Mouse (Mus musculus) forebrain, embryonic 11.5 days (tissue): Measurements from ENCODE around the gene Car6. TPM values are rescaled to one million over a fixed set of nuclear protein-coding genes. Genes with fewer than 3 reads are reported as not detected.

Source experiments
- ATAC-seq: fragments of 200-750 bp; cut with Nextera tagmentation; replicated peaks from 2 replicates; pipeline ENCODE4 v1.8.0; 2017; ENCODE audit warnings: moderate TSS enrichment; ENCODE audit not compliant: low FRiP score
- DNase-seq: peaks from one replicate; pipeline ENCODE4 v3.0.0-alpha.2; 2017; ENCODE audit warnings: low spot score
- H3K27ac ChIP-seq: fragments of 300-500 bp; sonication (generic); 2 replicates; pipeline ENCODE4 v1.5.1; 2014; ENCODE audit warnings: low read depth, low read length
- H3K27me3 ChIP-seq: fragments of 300-500 bp; sonication (generic); 2 replicates; pipeline ENCODE4 v1.6.1; 2014; ENCODE audit warnings: mild to moderate bottlenecking, low read length, mixed read lengths; ENCODE audit not compliant: control insufficient read depth, insufficient read depth
- H3K36me3 ChIP-seq: fragments of 300-500 bp; sonication (generic); 2 replicates; pipeline ENCODE4 v1.6.1; 2014; ENCODE audit warnings: mild to moderate bottlenecking, low read length, moderate library complexity, mixed read lengths; ENCODE audit not compliant: control insufficient read depth, insufficient read depth
- H3K4me1 ChIP-seq: fragments of 300-500 bp; sonication (generic); replicated peaks from 2 replicates; pipeline ENCODE4 v1.6.1; 2014; ENCODE audit warnings: low read length, mixed read lengths; ENCODE audit not compliant: control insufficient read depth, insufficient read depth
- H3K4me2 ChIP-seq: fragments of 300-500 bp; sonication (generic); 2 replicates; pipeline ENCODE4 v1.6.1; 2014; ENCODE audit warnings: low read depth, mild to moderate bottlenecking, low read length, moderate library complexity, mixed read lengths; ENCODE audit not compliant: severe bottlenecking
- H3K4me3 ChIP-seq: fragments of 300-500 bp; sonication (generic); 2 replicates; pipeline ENCODE4 v1.5.1; 2014; ENCODE audit warnings: low read depth, low read length
- H3K9ac ChIP-seq: fragments of 300-500 bp; sonication (generic); 2 replicates; pipeline ENCODE4 v1.6.1; 2014; ENCODE audit warnings: low read length
- H3K9me3 ChIP-seq: fragments of 300-500 bp; sonication (generic); 2 replicates; pipeline ENCODE4 v1.6.1; 2016; ENCODE audit warnings: low read length, mixed read lengths; ENCODE audit not compliant: control insufficient read depth
- WGBS: fragments of 180-500 bp; shearing (Covaris S2); extraction: QIAGEN DNeasy Blood & Tissue Kit; methylation state at CpG from one replicate; pipeline ENCODE4 v1.1.7; 2014; 5-methylcytosine and 5-hydroxymethylcytosine counted together
- polyA plus RNA-seq: library from polyadenylated mRNA; unstranded; fragments of >200 nt; fragmentation: Nextera tagmentation; extraction: Ambion mirVana; gene quantifications from 2 replicates; pipeline ENCODE4 v1.2.1, GENCODE M21; 2014

The Car6 gene
- not detected in 2 replicates for polyA plus RNA-seq

DNA sequence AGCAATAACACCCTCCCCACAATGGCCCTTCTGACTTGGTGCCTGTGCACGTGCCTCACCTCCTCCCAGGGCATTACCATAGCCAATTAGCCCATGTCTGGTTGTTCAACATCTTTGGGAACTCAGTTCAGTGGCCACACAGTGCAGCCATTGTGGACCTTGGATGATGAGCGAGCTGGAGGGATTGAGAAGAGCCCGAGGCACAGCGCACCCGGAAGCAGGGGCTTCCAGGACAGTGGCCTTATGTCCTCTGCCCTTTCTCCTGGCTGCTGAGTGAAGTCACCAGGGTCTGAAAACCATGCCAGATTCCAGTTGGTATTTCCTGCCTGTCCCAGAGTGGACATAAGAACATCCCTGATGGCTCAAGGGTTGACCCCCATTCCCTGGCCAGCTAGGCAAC, at the start of gene Car6:
Car6 (minus strand) TSS at position 101 of the 400 bp plus-strand sequence.
- Histone ChIP-seq H3K4me1 (no peaks in the 10 kb centered on the region), H3K9ac (no peak within 1 kb of the TSS), H3K9me3 (no peaks in the 10 kb centered on the region), H3K4me2 (no peak within 1 kb of the TSS), H3K27ac (no peak within 1 kb of the TSS), H3K4me3 (no peak within 1 kb of the TSS), H3K36me3 (no peaks in the 10 kb centered on the region), H3K27me3 (no peaks in the 10 kb centered on the region)
- no peak for DNase-seq
- no peak for ATAC-seq
- 69% methylated on average over 5 of the region's 5 CpGs for WGBS

DNA sequence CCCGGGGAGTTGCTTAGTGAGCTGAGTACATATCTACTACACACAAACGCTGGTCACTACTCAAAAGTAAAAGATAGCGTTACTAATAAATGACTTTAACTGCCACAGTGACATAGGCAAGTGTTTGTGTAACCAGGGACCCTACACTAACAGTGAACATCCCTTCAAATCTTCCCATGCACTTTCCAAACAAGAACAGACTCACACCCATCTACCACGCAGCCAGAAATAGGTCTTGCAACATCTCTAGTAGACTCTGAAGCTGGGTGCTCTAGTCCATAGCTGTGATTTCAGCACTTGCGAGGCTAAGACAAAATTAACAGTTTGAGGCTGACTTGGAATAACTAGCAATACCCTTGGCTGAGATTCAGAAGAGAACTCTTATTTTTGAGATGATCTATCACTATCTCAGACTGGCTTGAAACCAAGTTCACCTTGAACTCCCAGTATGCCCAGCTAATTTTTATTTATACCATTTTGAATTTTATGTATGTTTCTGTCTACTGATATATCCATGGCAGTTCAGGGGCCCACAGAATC, 48.7 kb upstream of the Car6 start:
- Histone ChIP-seq H3K36me3 (peaks cover 18% of the 10 kb centered on the region), H3K27me3 (no peaks in the 10 kb centered on the region), H3K27ac (no peak overlapping the region), H3K4me3 (no peak overlapping the region), H3K9me3 (no peaks in the 10 kb centered on the region), H3K9ac (no peak overlapping the region), H3K4me2 (no peak overlapping the region), H3K4me1 (0 out of 2 replicates have a peak, but pooled peaks cover 2% of the 10 kb centered on the region)
- no peak for ATAC-seq
- 79% methylated on average over 5 of the region's 5 CpGs for WGBS
- DNase-seq, result no peak

DNA sequence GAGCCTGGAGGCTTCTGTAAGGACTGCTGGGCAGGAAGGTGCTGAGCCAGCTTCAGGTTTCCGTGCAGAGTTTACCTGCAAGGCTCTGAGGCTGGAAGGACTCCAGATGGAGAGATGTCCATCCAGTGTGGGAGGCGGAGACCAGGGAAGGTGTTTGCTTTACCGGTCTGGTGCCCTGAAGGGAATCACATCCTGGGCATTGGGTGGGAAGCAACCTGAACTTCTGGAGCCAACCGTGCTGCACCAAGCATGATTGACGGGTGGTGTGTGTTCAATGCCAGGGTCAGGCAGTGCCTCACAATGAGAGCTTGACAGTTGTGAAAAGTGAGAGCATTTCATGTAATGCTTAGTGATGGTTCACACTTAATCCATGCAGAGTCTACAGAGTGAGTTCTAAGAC, 47.8 kb upstream of the Car6 start:
- 0 out of 2 replicates have a peak, but pooled peaks cover 2% of the 10 kb centered on the region for H3K4me1 ChIP-seq
- no peak overlapping the region for H3K9ac ChIP-seq
- H3K27ac ChIP-seq, result no peak overlapping the region
- no peak overlapping the region for H3K4me2 ChIP-seq
- H3K27me3 ChIP-seq, result no peaks in the 10 kb centered on the region
- DNase-seq (no peak), ATAC-seq (no peak)
- no peaks in the 10 kb centered on the region for H3K9me3 ChIP-seq
- H3K36me3 ChIP-seq, result peaks cover 24% of the 10 kb centered on the region
- 82% methylated on average over 5 of the region's 5 CpGs for WGBS
- no peak overlapping the region for H3K4me3 ChIP-seq

DNA sequence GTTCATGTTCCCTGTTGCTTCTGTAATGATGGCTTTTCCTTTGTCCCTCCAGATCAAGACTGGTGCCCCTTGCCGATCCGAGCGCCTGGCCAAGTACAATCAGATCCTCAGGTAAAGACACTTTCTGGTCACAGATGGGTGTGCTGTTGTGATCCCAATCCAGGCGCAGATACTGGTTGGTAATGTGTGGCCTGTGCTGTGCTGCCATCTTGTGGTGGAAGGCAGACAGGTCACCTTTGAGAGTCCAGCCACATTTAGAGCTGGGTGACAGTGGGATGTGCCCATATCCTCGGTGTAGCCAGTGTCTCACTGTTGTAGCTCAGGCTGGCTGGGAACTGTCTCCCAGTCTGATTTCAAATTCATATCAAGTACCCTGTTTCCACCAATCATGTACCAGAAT, 46.9 kb upstream of the Car6 start:
- DNase-seq, result peak; percentile 79

DNA sequence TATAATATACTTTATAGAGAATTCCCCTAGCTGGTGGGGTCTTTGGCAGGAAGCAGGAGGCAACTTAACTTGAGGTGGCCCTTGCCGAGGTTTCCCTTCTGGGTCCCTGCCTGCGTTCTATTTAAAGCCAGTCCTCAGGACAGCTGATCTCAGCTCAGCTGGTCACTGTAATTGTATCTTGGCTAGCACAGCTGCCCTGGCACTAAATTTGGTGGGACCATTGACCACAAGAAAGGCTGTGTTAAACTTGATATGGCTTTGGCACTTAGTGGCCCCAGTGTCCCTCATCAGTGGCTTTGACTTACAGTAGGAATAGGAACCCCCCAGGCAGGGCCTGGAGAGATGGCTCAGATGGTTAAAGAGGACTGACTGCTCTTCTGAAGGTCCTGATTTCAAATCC, 44.7 kb upstream of the Car6 start:
- no peak overlapping the region for H3K4me3 ChIP-seq
- no peak overlapping the region for H3K27ac ChIP-seq
- H3K4me1 ChIP-seq, result no peaks in the 10 kb centered on the region; the same call in 1 of the 2 replicates
- no peaks in the 10 kb centered on the region for H3K27me3 ChIP-seq
- WGBS, result 74% methylated on average over 2 of the region's 2 CpGs
- no peaks in the 10 kb centered on the region for H3K9me3 ChIP-seq
- peaks cover 37% of the 10 kb centered on the region for H3K36me3 ChIP-seq
- no peak for DNase-seq
- no peak overlapping the region for H3K4me2 ChIP-seq
- ATAC-seq, result no peak
- H3K9ac ChIP-seq, result no peak overlapping the region

More for the DNA sequence above, 46.9 kb upstream of the Car6 start:
- Histone ChIP-seq H3K4me1 (0 out of 2 replicates have a peak, but pooled peaks cover 2% of the 10 kb centered on the region), H3K36me3 (peaks cover 24% of the 10 kb centered on the region), H3K9ac (no peak overlapping the region), H3K9me3 (no peaks in the 10 kb centered on the region), H3K4me2 (no peak overlapping the region), H3K27ac (no peak overlapping the region), H3K4me3 (no peak overlapping the region), H3K27me3 (no peaks in the 10 kb centered on the region)
- 67% methylated on average over 5 of the region's 5 CpGs for WGBS
- no peak for ATAC-seq

DNA sequence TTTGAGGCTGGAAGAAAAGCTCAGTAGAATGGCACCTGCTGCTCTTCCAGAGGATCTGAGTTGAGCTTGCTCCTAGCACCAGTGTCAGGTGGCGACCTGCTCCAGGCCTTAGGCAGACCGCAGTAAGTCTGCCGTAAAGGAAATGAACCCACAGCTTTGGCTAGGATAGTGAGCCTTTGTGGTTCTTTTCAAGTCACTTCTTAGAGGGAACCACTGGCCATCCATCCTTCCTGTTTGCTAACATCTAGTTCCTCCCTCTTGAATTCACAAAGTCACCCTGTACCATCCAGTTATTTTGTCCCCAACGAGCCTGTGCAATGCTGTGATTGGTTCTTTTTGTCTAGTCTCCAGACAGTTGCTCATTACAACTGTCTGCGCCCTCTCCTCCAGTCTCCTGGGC, 41.6 kb upstream of the Car6 start:
- Histone ChIP-seq H3K4me2 (no peak overlapping the region), H3K9me3 (no peaks in the 10 kb centered on the region), H3K9ac (no peak overlapping the region), H3K4me3 (no peak overlapping the region), H3K36me3 (peaks cover 27% of the 10 kb centered on the region), H3K27ac (no peak overlapping the region), H3K27me3 (no peaks in the 10 kb centered on the region), H3K4me1 (peaks cover 7% of the 10 kb centered on the region)
- peak; percentile 36 for DNase-seq
- ATAC-seq, result no peak
- 86% methylated on average over 5 of the region's 5 CpGs for WGBS

DNA sequence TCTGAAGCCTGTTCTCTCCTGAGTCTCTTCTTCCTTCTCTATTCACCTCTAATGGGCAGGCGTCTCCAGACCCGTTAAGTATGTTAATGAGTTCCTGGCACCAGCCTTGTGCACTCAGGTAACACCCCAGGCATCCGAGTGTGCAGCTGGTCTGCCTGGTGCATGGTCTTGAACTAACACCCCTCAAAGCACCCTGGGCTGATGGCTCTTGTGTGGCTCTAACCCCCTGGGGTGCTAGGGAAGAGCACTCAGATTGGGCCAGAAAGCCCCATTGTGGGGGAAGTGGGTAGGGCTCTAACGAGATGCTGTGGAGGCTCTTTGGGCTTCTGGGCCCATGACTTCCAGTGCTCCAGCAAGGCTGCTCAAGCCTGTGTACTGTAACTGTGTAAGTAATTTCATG, 40.6 kb upstream of the Car6 start:
- no peaks in the 10 kb centered on the region for H3K27me3 ChIP-seq
- 61% methylated on average over 4 of the region's 4 CpGs for WGBS
- no peak for ATAC-seq
- H3K36me3 ChIP-seq, result peaks cover 26% of the 10 kb centered on the region
- H3K4me3 ChIP-seq, result no peak overlapping the region
- peaks cover 7% of the 10 kb centered on the region for H3K4me1 ChIP-seq
- no peaks in the 10 kb centered on the region for H3K9me3 ChIP-seq
- no peak overlapping the region for H3K9ac ChIP-seq
- DNase-seq, result no peak
- H3K4me2 ChIP-seq, result no peak overlapping the region
- no peak overlapping the region for H3K27ac ChIP-seq

DNA sequence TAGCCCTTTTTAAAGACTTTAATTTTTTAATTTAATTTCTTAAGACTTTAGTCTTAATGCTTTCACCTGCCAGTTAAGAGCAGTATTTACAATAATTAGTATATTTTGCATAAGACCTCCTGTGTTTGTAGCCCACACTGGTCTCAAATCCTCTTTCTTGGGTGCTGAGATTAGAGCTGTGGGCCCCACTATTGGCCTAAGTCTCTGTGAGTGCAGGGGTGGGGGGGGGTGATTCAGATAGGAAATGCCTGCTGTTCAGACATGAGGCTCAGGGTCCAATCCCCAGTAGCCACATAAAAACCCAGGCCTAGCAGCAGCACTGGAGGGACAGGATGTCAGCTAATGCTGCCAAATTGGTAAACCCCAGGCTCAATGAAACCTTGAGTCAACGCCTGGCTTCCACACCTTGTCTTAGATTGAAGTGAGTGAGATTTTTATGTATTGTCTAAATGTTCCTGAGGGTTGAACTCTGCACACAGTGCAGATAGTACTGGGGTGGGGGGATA, 39.3 kb upstream of the Car6 start:
- DNase-seq (peak; percentile 54), ATAC-seq (no peak)
- Histone ChIP-seq H3K9me3 (no peaks in the 10 kb centered on the region), H3K4me2 (no peak overlapping the region), H3K27ac (no peak overlapping the region), H3K4me3 (no peak overlapping the region), H3K36me3 (peaks cover 20% of the 10 kb centered on the region), H3K9ac (no peak overlapping the region), H3K4me1 (peaks cover 7% of the 10 kb centered on the region), H3K27me3 (no peaks in the 10 kb centered on the region)
- 76% methylated on average over 1 of the region's 1 CpGs for whole genome bisulfite sequencing

DNA sequence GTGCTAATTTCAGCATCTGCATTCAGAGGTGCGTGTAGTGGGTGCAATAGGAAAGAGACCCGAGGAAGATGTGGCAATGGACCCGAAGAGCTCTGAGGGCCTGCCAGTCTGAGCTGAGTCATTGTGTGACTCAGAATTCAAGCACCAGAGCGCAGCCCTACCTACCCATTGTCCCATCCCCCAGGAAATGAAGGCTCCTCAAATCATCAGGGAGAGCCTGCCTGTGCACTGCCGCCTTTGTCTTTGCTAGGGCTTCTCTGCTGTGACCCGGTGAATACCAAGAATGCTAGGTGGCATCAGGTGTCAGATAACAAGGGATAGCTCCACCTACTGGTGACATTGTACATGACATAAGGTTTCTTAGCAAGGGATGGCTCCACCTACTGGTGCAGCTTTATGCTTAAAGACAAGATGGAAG, 38.8 kb upstream of the Car6 start:
- no peaks in the 10 kb centered on the region for H3K27me3 ChIP-seq
- peak; percentile 83 for DNase-seq
- ATAC-seq, result no peak
- H3K9me3 ChIP-seq, result no peaks in the 10 kb centered on the region
- H3K4me2 ChIP-seq, result peak overlapping the region; percentile 63; the same call in 1 of the 2 replicates
- H3K36me3 ChIP-seq, result peaks cover 20% of the 10 kb centered on the region
- H3K9ac ChIP-seq, result no peak overlapping the region; the same call in 1 of the 2 replicates
- peak overlapping the region; percentile 43; the same call in 1 of the 2 replicates for H3K27ac ChIP-seq
- H3K4me1 ChIP-seq, result peaks cover 7% of the 10 kb centered on the region
- peak overlapping the region; percentile 77 for H3K4me3 ChIP-seq
- WGBS, result 7% methylated on average over 6 of the region's 6 CpGs
